Mouse (Mus musculus) kidney, postnatal 10 days (tissue): ENCODE results near the gene Egfem1.

Experiments
- DNase-seq: peaks from one replicate; pipeline ENCODE4 v3.0.0; 2021; ENCODE audit warnings: mixed read lengths

The Egfem1 gene

GRCm38 (mm10) chr3:29081952-29082295 is at the start of gene Egfem1:
Gene Egfem1 (plus strand): TSS chr3:29082023.
- DNase-seq, result no peak

GRCm38 (mm10) chr3:29033107-29033506 is 48.7 kb upstream of the Egfem1 start:
- no peak for DNase-seq

GRCm38 (mm10) chr3:29036146-29036545 is 45.7 kb upstream of the Egfem1 start:
- peak; percentile 52 for DNase-seq

- no peak for DNase-seq
Observed at GRCm38 (mm10) chr3:29036620-29037019, 45.2 kb upstream of the Egfem1 start.

GRCm38 (mm10) chr3:29040064-29040463 is 41.8 kb upstream of the Egfem1 start:
- no peak for DNase-seq

GRCm38 (mm10) chr3:29046281-29046680 is 35.5 kb upstream of the Egfem1 start:
- no peak for DNase-seq

- no peak for DNase-seq
Observed at GRCm38 (mm10) chr3:29047273-29047932, 34.4 kb upstream of the Egfem1 start.

GRCm38 (mm10) chr3:29063156-29063555 is 18.7 kb upstream of the Egfem1 start:
- no peak for DNase-seq

- DNase-seq, result no peak
Observed at GRCm38 (mm10) chr3:29068428-29069098, 13.3 kb upstream of the Egfem1 start.

- no peak for DNase-seq
Observed at GRCm38 (mm10) chr3:29071315-29071714, 10.5 kb upstream of the Egfem1 start.

GRCm38 (mm10) chr3:29081517-29081916 is 306 bp upstream of the Egfem1 start:
- DNase-seq, result peak; percentile 8

GRCm38 (mm10) chr3:29082296-29082995 is 623 bp downstream of the Egfem1 start:
- peak; percentile 60 for DNase-seq

GRCm38 (mm10) chr3:29082996-29083350 is 1.1 kb downstream of the Egfem1 start:
- no peak for DNase-seq

- DNase-seq, result no peak
Observed at GRCm38 (mm10) chr3:29098467-29098866, 16.6 kb downstream of the Egfem1 start.

- no peak for DNase-seq
Observed at GRCm38 (mm10) chr3:29106016-29106723, 24.3 kb downstream of the Egfem1 start.

GRCm38 (mm10) chr3:29107134-29107533 is 25.3 kb downstream of the Egfem1 start:
- DNase-seq, result no peak

GRCm38 (mm10) chr3:29110321-29110720 is 28.5 kb downstream of the Egfem1 start:
- no peak for DNase-seq

- no peak for DNase-seq
Observed at GRCm38 (mm10) chr3:29114517-29114916, 32.7 kb downstream of the Egfem1 start.

GRCm38 (mm10) chr3:29117379-29117778 is 35.6 kb downstream of the Egfem1 start:
- DNase-seq, result no peak

GRCm38 (mm10) chr3:29122556-29122955 is 40.7 kb downstream of the Egfem1 start:
- no peak for DNase-seq

- no peak for DNase-seq
Observed at GRCm38 (mm10) chr3:29132054-29132931, 50.5 kb downstream of the Egfem1 start.

- no peak for DNase-seq
Observed at GRCm38 (mm10) chr3:29134509-29134908, 52.7 kb downstream of the Egfem1 start.
